Mouse (Mus musculus): Measurements from ENCODE around the gene Phyhipl.

Phyhipl gene

GRCm38 (mm10) chr10:70655828-70656227 lies at the start of gene Phyhipl:
Gene Phyhipl, minus strand, starts transcription at chr10:70655965.
- no peak for DNase-seq (ENCODE audit: low read depth)

GRCm38 (mm10) chr10:70703211-70703610 lies 47.4 kb upstream of the Phyhipl start:
- DNase-seq (ENCODE audit: low read depth), result no peak

- DNase-seq (ENCODE audit: low read depth), result no peak
Measured at GRCm38 (mm10) chr10:70699581-70699980, 43.8 kb upstream of the Phyhipl start.

- DNase-seq (ENCODE audit: low read depth), result no peak
Measured at GRCm38 (mm10) chr10:70698014-70698413, 42.2 kb upstream of the Phyhipl start.

GRCm38 (mm10) chr10:70696748-70697585 lies 41.2 kb upstream of the Phyhipl start:
- DNase-seq (ENCODE audit: low read depth), result no peak

GRCm38 (mm10) chr10:70689346-70689745 lies 33.6 kb upstream of the Phyhipl start:
- no peak for DNase-seq (ENCODE audit: low read depth)

- DNase-seq (ENCODE audit: low read depth), result no peak
Measured at GRCm38 (mm10) chr10:70688881-70689280, 33.1 kb upstream of the Phyhipl start.

GRCm38 (mm10) chr10:70686941-70687703 lies 31.4 kb upstream of the Phyhipl start:
- no peak for DNase-seq (ENCODE audit: low read depth)

GRCm38 (mm10) chr10:70686505-70686904 lies 30.7 kb upstream of the Phyhipl start:
- no peak for DNase-seq (ENCODE audit: low read depth)

- no peak for DNase-seq (ENCODE audit: low read depth)
Measured at GRCm38 (mm10) chr10:70683508-70683907, 27.7 kb upstream of the Phyhipl start.

- no peak for DNase-seq (ENCODE audit: low read depth)
Measured at GRCm38 (mm10) chr10:70677946-70678345, 22.2 kb upstream of the Phyhipl start.

- no peak for DNase-seq (ENCODE audit: low read depth)
Measured at GRCm38 (mm10) chr10:70656272-70656671, 507 bp upstream of the Phyhipl start.

GRCm38 (mm10) chr10:70654655-70655054 lies 1.1 kb downstream of the Phyhipl start:
- no peak for DNase-seq (ENCODE audit: low read depth)

GRCm38 (mm10) chr10:70654139-70654538 lies 1.6 kb downstream of the Phyhipl start:
- DNase-seq (ENCODE audit: low read depth), result no peak

GRCm38 (mm10) chr10:70651769-70652648 lies 3.8 kb downstream of the Phyhipl start:
- DNase-seq (ENCODE audit: low read depth), result no peak

GRCm38 (mm10) chr10:70648831-70649230 lies 6.9 kb downstream of the Phyhipl start:
- no peak for DNase-seq (ENCODE audit: low read depth)

- DNase-seq (ENCODE audit: low read depth), result no peak
Measured at GRCm38 (mm10) chr10:70643131-70643530, 12.6 kb downstream of the Phyhipl start.

GRCm38 (mm10) chr10:70640896-70641596 lies 14.7 kb downstream of the Phyhipl start:
- no peak for DNase-seq (ENCODE audit: low read depth)

GRCm38 (mm10) chr10:70640075-70640737 lies 15.6 kb downstream of the Phyhipl start:
- DNase-seq (ENCODE audit: low read depth), result no peak

GRCm38 (mm10) chr10:70637640-70638328 lies 18.0 kb downstream of the Phyhipl start:
- no peak for DNase-seq (ENCODE audit: low read depth)
